ENCODE assay signal across 9 mouse cellular contexts in genomic region chrX:56730828-56731305, GRCm38 (mm10). TPM values are rescaled to one million over a fixed set of nuclear protein-coding genes. Genes with fewer than 3 reads are reported as not detected.
A peak's percentile ranks its signal among the peaks of the same experiment; 100 is the strongest.
DNase-seq lines count a peak whose midpoint lies in the region; ATAC-seq and TF ChIP-seq lines count a peak whose summit lies in the region.
"Had no signal": no experiment of that assay in that cellular context is flagged by ENCODE, and none has a peak within 500 bp of the region (broad histone marks: within the 10 kb centered on the region; RNA-seq: fewer than 3 reads in every experiment).

No protein-coding gene starts in this region.

- 24% methylated on average over 10 of the region's 10 CpGs for WGBS in embryonic facial prominence, embryonic 10.5 days
- WGBS in hindbrain, embryonic 12.5 days, result 35% methylated on average over 9 of the region's 10 CpGs
- 20% methylated on average over 10 of the region's 10 CpGs for WGBS in midbrain, embryonic 14.5 days

- DNase-seq in layer of hippocampus, adult 2 months (ENCODE audit: low spot score in 2 of 2), result no peak
- no peak for DNase-seq in layer of hippocampus, adult 9-11 months
- DNase-seq in embryonic facial prominence, embryonic 10.5 days (ENCODE audit: low spot score), result no peak
- DNase-seq in midbrain, embryonic 14.5 days, result no peak
- no peak for DNase-seq in yolk sac, embryonic 10.5 days (ENCODE audit: low spot score)
- DNase-seq in right cerebral cortex, postnatal 4 days, result no peak
- DNase-seq in urinary bladder, adult 2 months (ENCODE audit: low spot score), result no peak

- H3K9me3 ChIP-seq in embryonic facial prominence, embryonic 10.5 days, result no peaks in the 10 kb centered on the region
- no peaks in the 10 kb centered on the region for H3K9me3 ChIP-seq in hindbrain, embryonic 12.5 days (replicated peaks)
- no peaks in the 10 kb centered on the region for H3K9me3 ChIP-seq in midbrain, embryonic 14.5 days (ENCODE audit: control insufficient read depth, low read length)

- peak overlapping the region; percentile 53 for H3K4me3 ChIP-seq in layer of hippocampus, adult 2 months
- H3K4me3 ChIP-seq in embryonic facial prominence, embryonic 10.5 days, result peak overlapping the region; percentile 65
- peak overlapping the region; percentile 51 for H3K4me3 ChIP-seq in hindbrain, embryonic 12.5 days
- H3K4me3 ChIP-seq in midbrain, embryonic 14.5 days (replicated peaks; ENCODE audit: low read depth, low read length), result peak overlapping the region; percentile 52

- TF ChIP-seq CTCF in layer of hippocampus, adult 2 months (conservative IDR thresholded peaks at IDR 0.05), result no peak

- H3K4me2 ChIP-seq in hindbrain, embryonic 12.5 days (replicated peaks), result peak overlapping the region; percentile 53
- peak overlapping the region; percentile 55 for H3K4me2 ChIP-seq in midbrain, embryonic 14.5 days (ENCODE audit: low read length)

- peak; percentile 72 for ATAC-seq in hindbrain, embryonic 12.5 days (ENCODE audit: low FRiP score)
- ATAC-seq in midbrain, embryonic 14.5 days (ENCODE audit: low FRiP score, low TSS enrichment), result peak; percentile 5; the same call in 1 of the 2 replicates

- H3K27me3 ChIP-seq in embryonic facial prominence, embryonic 10.5 days (replicated peaks; ENCODE audit: low read depth, poor library complexity, severe bottlenecking), result no peaks in the 10 kb centered on the region
- H3K27me3 ChIP-seq in hindbrain, embryonic 12.5 days, result no peaks in the 10 kb centered on the region
- H3K27me3 ChIP-seq in midbrain, embryonic 14.5 days (ENCODE audit: control insufficient read depth, insufficient read depth, low read length), result no peaks in the 10 kb centered on the region

- H3K36me3 ChIP-seq in embryonic facial prominence, embryonic 10.5 days (replicated peaks), result no peaks in the 10 kb centered on the region
- no peaks in the 10 kb centered on the region for H3K36me3 ChIP-seq in hindbrain, embryonic 12.5 days
- no peaks in the 10 kb centered on the region for H3K36me3 ChIP-seq in midbrain, embryonic 14.5 days (ENCODE audit: control insufficient read depth, insufficient read depth, low read length)

- peaks cover 7% of the 10 kb centered on the region; the same call in 1 of the 2 replicates for H3K4me1 ChIP-seq in embryonic facial prominence, embryonic 10.5 days
- H3K4me1 ChIP-seq in hindbrain, embryonic 12.5 days, result no peaks in the 10 kb centered on the region
- no peaks in the 10 kb centered on the region for H3K4me1 ChIP-seq in midbrain, embryonic 14.5 days (ENCODE audit: control insufficient read depth, insufficient read depth, low read length)

- H3K27ac ChIP-seq in layer of hippocampus, adult 2 months, result peak overlapping the region; percentile 82
- peak overlapping the region; percentile 90 for H3K27ac ChIP-seq in embryonic facial prominence, embryonic 10.5 days (replicated peaks)
- H3K27ac ChIP-seq in hindbrain, embryonic 12.5 days, result peak overlapping the region; percentile 83
- H3K27ac ChIP-seq in midbrain, embryonic 14.5 days (replicated peaks; ENCODE audit: low read depth, low read length), result peak overlapping the region; percentile 87
- H3K27ac ChIP-seq: macrophage had no signal

- H3K9ac ChIP-seq in hindbrain, embryonic 12.5 days, result peak overlapping the region; percentile 73
- H3K9ac ChIP-seq in midbrain, embryonic 14.5 days (replicated peaks; ENCODE audit: low read length), result peak overlapping the region; percentile 69

RNA-seq across cellular contexts. Expression of gene Fhl1, which starts 0.7 kb away (rescaled TPM):
- total RNA-seq in layer of hippocampus, adult 2 months (2021), result 10 to 100 TPM; 76.8 to 85.1 TPM
- 42.7 and 57.6 TPM in 2 replicates for polyA plus RNA-seq in embryonic facial prominence, embryonic 10.5 days (2016; fragmentation: Nextera tagmentation; extraction: Ambion mirVana)
- 81.7 and 87.1 TPM in 2 replicates for polyA plus RNA-seq in hindbrain, embryonic 12.5 days (2016; fragmentation: Nextera tagmentation; extraction: Ambion mirVana)
- polyA plus RNA-seq in midbrain, embryonic 14.5 days (2014; fragmentation: Nextera tagmentation; extraction: Ambion mirVana), result 156 and 171 TPM in 2 replicates
- polyA plus RNA-seq in urinary bladder, adult 2 months (2012; rRNA removed), result 1,303 and 1,694 TPM in 2 replicates
